Mouse (Mus musculus) ES-Bruce4 (cell line): Measurements from ENCODE around the gene Bcl9l. TPM values are rescaled to one million over a fixed set of nuclear protein-coding genes. Genes with fewer than 3 reads are reported as not detected.

Source experiments
- H3K27ac ChIP-seq: 2 replicates; pipeline ENCODE4 v1.5.1; 2012; ENCODE audit warnings: low read length, inconsistent platforms; ENCODE audit not compliant: insufficient read depth
- H3K27me3 ChIP-seq: 2 replicates; pipeline ENCODE4 v1.6.1; 2012; ENCODE audit warnings: mild to moderate bottlenecking, low read length, inconsistent platforms; ENCODE audit not compliant: control insufficient read depth, poor library complexity, insufficient read depth, severe bottlenecking
- H3K36me3 ChIP-seq: 2 replicates; pipeline ENCODE4 v1.6.1; 2012; ENCODE audit warnings: inconsistent platforms, mild to moderate bottlenecking, low read length, moderate library complexity; ENCODE audit not compliant: control insufficient read depth, poor library complexity, insufficient read depth, severe bottlenecking
- H3K4me1 ChIP-seq: one replicate; pipeline ENCODE4 v1.8.1; 2011; ENCODE audit warnings: low read length; ENCODE audit not compliant: control insufficient read depth, insufficient read depth
- H3K4me3 ChIP-seq: 2 replicates; pipeline ENCODE4 v1.5.1; 2011; ENCODE audit warnings: low read depth, mild to moderate bottlenecking, low read length
- H3K9ac ChIP-seq: 2 replicates; pipeline ENCODE4 v1.6.1; 2012; ENCODE audit warnings: low read depth, mild to moderate bottlenecking, inconsistent platforms; ENCODE audit not compliant: poor library complexity, severe bottlenecking
- H3K9me3 ChIP-seq: replicated peaks from 2 replicates; pipeline ENCODE4 v1.6.1; 2012; ENCODE audit warnings: mild to moderate bottlenecking, low read length, inconsistent platforms; ENCODE audit not compliant: control insufficient read depth, poor library complexity, insufficient read depth, severe bottlenecking
- CTCF ChIP-seq: IDR thresholded peaks from one replicate; pipeline ENCODE4 v1.8.1; 2011; ENCODE audit warnings: low read depth, low read length
- EP300 ChIP-seq: IDR thresholded peaks from 2 replicates; pipeline ENCODE4 v1.6.1; 2011; ENCODE audit warnings: low read depth, low read length; ENCODE audit not compliant: insufficient read depth
- POLR2A ChIP-seq: IDR thresholded peaks from one replicate; pipeline ENCODE4 v1.8.1; 2011; ENCODE audit warnings: low read length; ENCODE audit not compliant: insufficient read depth
- polyA plus RNA-seq: library from polyadenylated mRNA; stranded (reverse); fragments of >200 nt; gene quantifications from 2 replicates; pipeline ENCODE4 v1.2.4, GENCODE M21; 2011; ENCODE audit warnings: low read depth; ENCODE audit not compliant: missing spikeins, insufficient read depth, insufficient read length

Bcl9l gene
- polyA plus RNA-seq, 1 experiment: 22.6 TPM

DNA sequence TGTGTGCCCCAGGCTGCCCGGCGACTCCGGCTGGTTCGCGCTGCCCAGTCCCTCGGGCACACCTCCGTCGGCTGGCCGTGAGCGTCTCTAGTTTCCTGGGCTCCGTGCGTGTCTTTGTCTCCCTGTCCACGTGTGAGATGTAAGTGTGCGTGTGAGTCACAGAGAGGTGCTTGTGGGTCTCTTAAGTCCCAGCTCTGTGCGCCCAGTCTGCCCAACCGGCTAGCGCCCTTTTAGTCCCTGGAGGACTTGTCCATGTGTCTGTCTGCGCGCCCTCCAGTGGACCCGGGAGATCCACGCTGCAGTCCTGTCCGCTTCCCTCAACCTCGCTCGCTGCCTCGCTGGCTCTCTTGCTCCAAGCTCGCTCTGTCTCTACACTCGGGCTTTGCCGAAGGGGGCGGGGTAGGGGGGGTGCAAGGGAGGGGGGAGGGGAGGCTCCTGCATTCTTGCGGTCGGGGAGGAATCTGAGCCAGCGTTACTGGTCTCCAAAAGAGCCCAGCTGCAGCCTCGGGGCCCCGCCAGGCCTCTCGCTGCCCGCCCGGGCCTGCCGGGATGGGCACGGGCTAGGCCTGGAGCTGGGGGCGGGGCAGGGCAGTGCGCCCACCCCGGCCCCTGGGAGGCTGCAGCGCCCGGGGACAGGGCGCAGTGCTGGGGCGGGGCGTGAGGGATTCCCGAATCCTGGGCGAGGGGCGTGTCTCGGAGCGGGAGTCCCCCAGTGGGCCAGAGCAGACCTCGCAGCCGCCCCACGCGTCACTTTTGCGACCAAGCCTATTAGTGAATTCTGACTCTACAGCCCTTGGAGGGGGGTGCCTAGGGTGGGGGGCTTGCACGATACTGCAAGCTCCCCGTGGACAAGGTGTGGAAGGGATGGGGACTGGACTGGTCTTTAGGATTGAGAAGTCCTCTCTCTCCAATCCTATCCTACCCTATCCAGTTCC, 16.1 kb downstream of the Bcl9l start:
- Histone ChIP-seq H3K4me3 (peak overlapping the region; percentile 61), H3K9me3 (no peaks in the 10 kb centered on the region), H3K27me3 (no peaks in the 10 kb centered on the region), H3K27ac (no peak overlapping the region), H3K4me1 (peaks cover 18% of the 10 kb centered on the region), H3K36me3 (no peaks in the 10 kb centered on the region), H3K9ac (peak overlapping the region; percentile 47)
- TF ChIP-seq EP300: 0 out of 2 replicates have a peak, but pooled peaks have one; percentile 23
- TF ChIP-seq POLR2A: no peak

DNA sequence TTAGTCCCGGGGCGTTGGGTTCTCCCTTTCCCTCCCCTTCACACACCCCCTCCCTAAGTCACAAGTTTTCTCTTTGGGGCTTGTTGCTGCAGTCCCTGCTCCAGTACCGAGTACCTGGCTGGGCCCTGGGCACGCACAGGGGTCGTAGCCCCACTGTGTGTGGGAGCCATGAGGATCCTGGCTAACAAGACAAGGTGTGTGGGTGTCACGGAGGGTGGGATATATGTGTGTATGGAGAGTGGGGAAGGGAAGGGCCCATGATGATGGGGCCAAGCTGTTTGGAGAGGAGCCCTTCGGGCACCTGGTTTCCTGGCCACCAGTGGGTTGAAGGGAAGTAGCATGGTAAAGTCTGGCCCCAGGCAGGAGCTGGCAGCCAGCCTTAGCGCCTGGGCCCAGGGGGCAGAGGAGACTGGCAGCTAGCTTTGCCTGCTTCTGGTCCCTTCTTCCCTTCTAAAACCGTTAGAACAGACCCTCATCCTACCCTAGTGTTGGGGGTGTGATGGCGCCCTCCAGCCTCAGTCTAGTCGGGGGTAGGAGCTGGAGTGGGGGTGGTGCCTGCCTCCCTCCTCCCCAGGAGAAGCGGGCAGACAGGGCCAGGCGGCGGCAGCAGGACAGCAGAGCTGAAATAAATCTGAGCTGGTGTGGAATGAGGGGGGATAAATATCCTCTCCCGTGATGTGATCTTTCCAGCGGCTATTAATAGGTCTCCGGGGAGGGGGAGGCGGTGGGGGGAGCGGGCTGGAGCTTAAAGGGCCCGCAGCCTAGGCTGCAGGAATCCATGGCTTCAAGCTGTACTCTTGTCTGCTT, 16.9 kb downstream of the Bcl9l start:
- no peak overlapping the region for H3K27ac ChIP-seq
- H3K4me1 ChIP-seq: peaks cover 14% of the 10 kb centered on the region
- peak overlapping the region; percentile 61 for H3K4me3 ChIP-seq
- no peak for TF ChIP-seq EP300
- no peak for TF ChIP-seq CTCF
- TF ChIP-seq POLR2A: no peak
- H3K27me3 ChIP-seq: no peaks in the 10 kb centered on the region
- H3K9ac ChIP-seq: peak overlapping the region; percentile 47
- no peaks in the 10 kb centered on the region for H3K36me3 ChIP-seq
- no peaks in the 10 kb centered on the region for H3K9me3 ChIP-seq

DNA sequence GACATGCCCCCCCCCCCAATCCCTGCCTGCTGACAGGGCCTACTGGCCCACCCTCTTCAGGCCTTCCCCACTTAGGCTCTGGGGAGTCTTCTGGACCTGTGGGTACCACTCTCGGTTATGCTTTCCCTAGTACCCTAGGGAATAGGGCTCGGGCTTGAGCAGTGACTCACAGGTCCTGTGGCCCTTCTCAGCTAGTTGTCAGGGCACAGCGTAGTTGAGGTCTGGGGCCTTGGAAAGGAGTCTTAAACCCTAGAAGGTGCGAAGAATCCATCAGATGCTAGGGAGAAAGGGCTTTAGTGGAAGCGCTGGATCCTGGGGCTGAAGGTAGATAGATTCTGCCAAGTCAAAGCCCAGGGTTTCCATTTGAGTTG, 17.5 kb downstream of the Bcl9l start:
- Histone ChIP-seq H3K36me3 (no peaks in the 10 kb centered on the region), H3K9me3 (no peaks in the 10 kb centered on the region), H3K27ac (no peak overlapping the region), H3K4me1 (peaks cover 10% of the 10 kb centered on the region), H3K4me3 (no peak overlapping the region), H3K27me3 (no peaks in the 10 kb centered on the region), H3K9ac (peak overlapping the region; percentile 47; the same call in 1 of the 2 replicates)
- TF ChIP-seq POLR2A (no peak), CTCF (no peak), EP300 (no peak)

DNA sequence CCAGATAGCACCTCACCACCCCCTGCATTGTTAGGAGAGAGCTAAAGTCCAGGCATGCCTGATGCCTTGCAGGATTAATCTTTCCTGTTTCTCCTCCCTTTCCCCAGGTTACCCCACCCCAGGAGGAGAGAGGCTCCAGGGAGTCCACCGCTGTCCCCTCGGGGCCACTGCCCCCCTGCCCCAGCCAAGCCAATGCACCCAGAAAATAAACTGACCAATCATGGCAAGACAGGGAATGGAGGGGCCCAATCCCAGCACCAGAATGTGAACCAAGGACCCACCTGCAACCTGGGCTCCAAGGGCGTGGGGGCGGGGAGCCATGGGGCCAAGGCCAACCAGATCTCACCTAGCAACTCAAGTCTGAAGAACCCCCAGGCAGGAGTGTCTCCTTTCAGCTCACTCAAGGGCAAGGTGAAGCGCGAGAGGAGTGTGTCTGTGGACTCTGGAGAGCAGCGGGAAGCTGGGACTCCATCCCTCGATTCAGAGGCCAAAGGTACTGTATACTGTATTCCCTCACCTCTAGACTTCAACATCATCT, 18.1 kb downstream of the Bcl9l start:
- 0 out of 2 replicates have a peak, but pooled peaks have one; percentile 30 for TF ChIP-seq EP300
- TF ChIP-seq POLR2A: no peak
- TF ChIP-seq CTCF: no peak
- Histone ChIP-seq H3K9me3 (no peaks in the 10 kb centered on the region), H3K27me3 (no peaks in the 10 kb centered on the region), H3K4me1 (peaks cover 8% of the 10 kb centered on the region), H3K4me3 (no peak overlapping the region), H3K27ac (no peak overlapping the region; the same call in 1 of the 2 replicates), H3K9ac (no peak overlapping the region), H3K36me3 (no peaks in the 10 kb centered on the region)

DNA sequence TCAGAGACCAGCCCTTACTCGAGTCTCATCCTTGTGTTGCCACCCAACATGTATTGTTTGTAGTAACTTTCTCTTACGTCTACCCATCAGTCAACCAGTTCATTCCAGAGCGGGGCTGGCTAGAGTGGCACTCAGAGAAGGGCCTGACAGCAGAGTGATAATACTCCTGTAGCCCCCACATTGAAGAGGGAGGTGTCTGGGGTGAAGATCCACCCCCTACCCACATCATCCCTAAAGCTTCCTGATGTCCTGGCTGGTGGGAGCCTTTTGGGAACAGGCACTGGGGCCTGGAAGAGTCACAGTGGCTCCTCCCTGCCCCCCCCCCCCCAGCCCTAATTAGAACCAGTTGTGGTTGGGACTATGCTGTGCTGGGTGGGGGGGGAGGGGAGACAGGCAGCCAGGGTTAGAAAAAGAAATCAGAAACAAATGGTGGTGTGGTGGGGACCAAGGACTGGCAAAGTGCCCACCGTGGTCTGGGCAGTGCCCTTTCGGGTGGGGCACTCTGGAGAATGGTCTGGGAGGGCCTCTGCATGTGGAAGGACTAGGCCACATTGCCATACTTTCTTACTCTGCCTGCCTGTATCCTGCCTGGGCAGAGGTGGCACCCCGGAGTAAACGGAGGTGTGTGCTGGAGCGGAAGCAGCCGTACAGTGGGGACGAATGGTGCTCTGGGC, 18.7 kb downstream of the Bcl9l start:
- Histone ChIP-seq H3K9ac (no peak overlapping the region), H3K27ac (peak overlapping the region; percentile 7; the same call in 1 of the 2 replicates), H3K4me3 (peak overlapping the region; percentile 28), H3K36me3 (no peaks in the 10 kb centered on the region), H3K4me1 (peaks cover 8% of the 10 kb centered on the region), H3K9me3 (no peaks in the 10 kb centered on the region), H3K27me3 (no peaks in the 10 kb centered on the region)
- TF ChIP-seq POLR2A (no peak), EP300 (no peak), CTCF (no peak)
